In the genomic region with DNA sequence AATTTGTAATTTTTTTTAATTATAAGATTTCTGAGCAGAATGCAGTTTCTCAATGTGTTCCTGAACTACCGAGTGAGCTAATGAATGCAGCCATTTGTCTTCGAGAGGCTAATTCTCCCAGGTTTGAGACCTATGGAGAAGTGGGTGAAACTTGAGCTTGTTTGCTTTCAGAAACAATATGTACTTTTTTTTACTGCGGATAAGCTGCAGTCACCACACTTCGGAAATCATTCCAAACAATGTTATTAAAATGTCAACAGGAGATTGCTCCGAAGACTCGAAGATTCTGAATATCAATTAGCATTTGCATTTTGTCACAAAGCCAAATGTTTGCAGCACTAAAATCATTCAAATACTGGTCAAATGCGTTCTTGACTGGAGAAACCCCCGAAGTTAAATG, we compare ENCODE assay signal across 8 mouse cellular contexts. TPM values are rescaled to one million over a fixed set of nuclear protein-coding genes. Genes with fewer than 3 reads are reported as not detected.
DNase-seq lines count a peak whose midpoint lies in the region; ATAC-seq lines count a peak whose summit lies in the region.

No protein-coding gene starts in this region.

- H3K4me3 ChIP-seq in heart, embryonic 12.5 days = peak overlapping the region; percentile 65
- peak overlapping the region; percentile 98 for H3K4me3 ChIP-seq in embryonic facial prominence, embryonic 10.5 days
- peak overlapping the region; percentile 73 for H3K4me3 ChIP-seq in hindbrain, embryonic 15.5 days
- peak overlapping the region; percentile 98 for H3K4me3 ChIP-seq in midbrain, embryonic 14.5 days (replicated peaks; ENCODE audit: low read depth, low read length)

- H3K27me3 ChIP-seq in heart, embryonic 12.5 days (replicated peaks) = no peaks in the 10 kb centered on the region
- no peaks in the 10 kb centered on the region for H3K27me3 ChIP-seq in embryonic facial prominence, embryonic 10.5 days (replicated peaks; ENCODE audit: low read depth, poor library complexity, severe bottlenecking)
- no peaks in the 10 kb centered on the region for H3K27me3 ChIP-seq in hindbrain, embryonic 15.5 days
- H3K27me3 ChIP-seq in midbrain, embryonic 14.5 days (ENCODE audit: control insufficient read depth, insufficient read depth, low read length) = no peaks in the 10 kb centered on the region; the same call in 1 of the 2 replicates

- H3K4me2 ChIP-seq in heart, embryonic 12.5 days = peak overlapping the region; percentile 94
- peak overlapping the region; percentile 92 for H3K4me2 ChIP-seq in hindbrain, embryonic 15.5 days
- H3K4me2 ChIP-seq in midbrain, embryonic 14.5 days (ENCODE audit: low read length) = peak overlapping the region; percentile 78

- H3K36me3 ChIP-seq in heart, embryonic 12.5 days = no peaks in the 10 kb centered on the region
- H3K36me3 ChIP-seq in embryonic facial prominence, embryonic 10.5 days (replicated peaks) = no peaks in the 10 kb centered on the region
- H3K36me3 ChIP-seq in hindbrain, embryonic 15.5 days = no peaks in the 10 kb centered on the region
- no peaks in the 10 kb centered on the region for H3K36me3 ChIP-seq in midbrain, embryonic 14.5 days (ENCODE audit: control insufficient read depth, insufficient read depth, low read length)

- peaks cover 9% of the 10 kb centered on the region for H3K4me1 ChIP-seq in heart, embryonic 12.5 days (replicated peaks)
- peaks cover 34% of the 10 kb centered on the region for H3K4me1 ChIP-seq in embryonic facial prominence, embryonic 10.5 days
- peaks cover 12% of the 10 kb centered on the region for H3K4me1 ChIP-seq in hindbrain, embryonic 15.5 days (replicated peaks)
- peaks cover 7% of the 10 kb centered on the region; the same call in 1 of the 2 replicates for H3K4me1 ChIP-seq in midbrain, embryonic 14.5 days (ENCODE audit: control insufficient read depth, insufficient read depth, low read length)

- no peak overlapping the region for H3K9ac ChIP-seq in heart, embryonic 12.5 days
- no peak overlapping the region for H3K9ac ChIP-seq in hindbrain, embryonic 15.5 days
- peak overlapping the region; percentile 98; the same call in 1 of the 2 replicates for H3K9ac ChIP-seq in midbrain, embryonic 14.5 days (replicated peaks; ENCODE audit: low read length)

- ATAC-seq in heart, embryonic 12.5 days (ENCODE audit: insufficient number of reproducible peaks, low FRiP score) = no peak
- ATAC-seq in hindbrain, embryonic 15.5 days (ENCODE audit: low FRiP score, low read depth) = no peak
- ATAC-seq in midbrain, embryonic 14.5 days (ENCODE audit: low FRiP score, low TSS enrichment) = no peak
- no peak for ATAC-seq in megakaryocyte-erythroid progenitor cell, adult 5-6 weeks (replicated peaks; ENCODE audit: low FRiP score, low TSS enrichment, poor library complexity, severe bottlenecking)

- WGBS in heart, embryonic 12.5 days = 10% methylated on average over 8 of the region's 8 CpGs
- 3% methylated on average over 8 of the region's 8 CpGs for WGBS in embryonic facial prominence, embryonic 10.5 days
- WGBS in hindbrain, embryonic 15.5 days = 4% methylated on average over 8 of the region's 8 CpGs
- WGBS in midbrain, embryonic 14.5 days = 1% methylated on average over 8 of the region's 8 CpGs

- 0 out of 2 replicates have a peak overlapping the region, but pooled peaks have one; percentile 97 for H3K27ac ChIP-seq in heart, embryonic 12.5 days (ENCODE audit: poor library complexity, severe bottlenecking)
- peak overlapping the region; percentile 98 for H3K27ac ChIP-seq in embryonic facial prominence, embryonic 10.5 days (replicated peaks)
- H3K27ac ChIP-seq in hindbrain, embryonic 15.5 days (replicated peaks) = peak overlapping the region; percentile 98; the same call in 1 of the 2 replicates
- H3K27ac ChIP-seq in midbrain, embryonic 14.5 days (replicated peaks; ENCODE audit: low read depth, low read length) = no peak overlapping the region; the same call in 1 of the 2 replicates

- DNase-seq in heart, postnatal 10 days = no peak
- DNase-seq in embryonic facial prominence, embryonic 10.5 days (ENCODE audit: low spot score) = no peak
- DNase-seq in midbrain, embryonic 14.5 days = peak; percentile 48
- DNase-seq in layer of hippocampus, postnatal 36 days = no peak
- DNase-seq in layer of hippocampus, postnatal 25 days (ENCODE audit: extremely low spot score in 1 of 2, low spot score in 1 of 2) = no peak

- intact Hi-C loops in heart, postnatal 10 days (cut with DNase I) = loop anchor here (5.0 to 10.0 kb wide), 4 partner anchors 96 to 341 kb away; no protein-coding TSS in a partner anchor

- H3K9me3 ChIP-seq in heart, embryonic 12.5 days (replicated peaks) = no peaks in the 10 kb centered on the region
- H3K9me3 ChIP-seq in embryonic facial prominence, embryonic 10.5 days = no peaks in the 10 kb centered on the region
- H3K9me3 ChIP-seq in hindbrain, embryonic 15.5 days = no peaks in the 10 kb centered on the region
- H3K9me3 ChIP-seq in midbrain, embryonic 14.5 days (ENCODE audit: control insufficient read depth, low read length) = no peaks in the 10 kb centered on the region

RNA-seq across cellular contexts. Expression of a gene that starts 0.7 kb away (rescaled TPM):
- 48.1 and 52.2 TPM in 2 replicates for polyA plus RNA-seq in heart, embryonic 12.5 days (2016; fragmentation: Nextera tagmentation; extraction: Ambion mirVana)
- 100 to 1,000 TPM; 102 to 112 TPM for total RNA-seq in heart, postnatal 10 days (2021)
- 74.0 and 77.6 TPM in 2 replicates for polyA plus RNA-seq in embryonic facial prominence, embryonic 10.5 days (2016; fragmentation: Nextera tagmentation; extraction: Ambion mirVana)
- polyA plus RNA-seq in hindbrain, embryonic 15.5 days (2015; fragmentation: Nextera tagmentation; extraction: Ambion mirVana) = 123 and 138 TPM in 2 replicates
- 142 and 160 TPM in 2 replicates for polyA plus RNA-seq in midbrain, embryonic 14.5 days (2014; fragmentation: Nextera tagmentation; extraction: Ambion mirVana)
- total RNA-seq in layer of hippocampus, postnatal 36 days (2021) = 10 to 100 TPM; 59.1 to 61.5 TPM
- 10 to 100 TPM; 60.1 to 70.2 TPM for total RNA-seq in layer of hippocampus, postnatal 25 days (2021)
- total RNA-seq in megakaryocyte-erythroid progenitor cell, adult 5-6 weeks (2014; fragmentation: Nextera tagmentation) = 36.7 and 50.0 TPM in 2 replicates
- 18.9 and 32.1 TPM in 2 replicates for total RNA-seq in megakaryocyte-erythroid progenitor cell, adult 5-6 weeks (2017)
